Mouse (Mus musculus) forebrain, embryonic 11.5 days (tissue): ENCODE measurements at regions not wholly inside any gene's neighbourhood (a gene's known extent, or its start where the extent isn't known, plus 50 kb on each side); places are given as distances from the start of the nearest gene placed in this dataset.

Source experiments
- ATAC-seq: fragments of 200-750 bp; cut with Nextera tagmentation; replicated peaks from 2 replicates; pipeline ENCODE4 v1.8.0; 2017; ENCODE audit warnings: moderate TSS enrichment; ENCODE audit not compliant: low FRiP score
- DNase-seq: peaks from one replicate; pipeline ENCODE4 v3.0.0-alpha.2; 2017; ENCODE audit warnings: low spot score
- H3K27ac ChIP-seq: fragments of 300-500 bp; sonication (generic); 2 replicates; pipeline ENCODE4 v1.5.1; 2014; ENCODE audit warnings: low read depth, low read length
- H3K27me3 ChIP-seq: fragments of 300-500 bp; sonication (generic); 2 replicates; pipeline ENCODE4 v1.6.1; 2014; ENCODE audit warnings: mild to moderate bottlenecking, low read length, mixed read lengths; ENCODE audit not compliant: control insufficient read depth, insufficient read depth
- H3K36me3 ChIP-seq: fragments of 300-500 bp; sonication (generic); 2 replicates; pipeline ENCODE4 v1.6.1; 2014; ENCODE audit warnings: mild to moderate bottlenecking, low read length, moderate library complexity, mixed read lengths; ENCODE audit not compliant: control insufficient read depth, insufficient read depth
- H3K4me1 ChIP-seq: fragments of 300-500 bp; sonication (generic); replicated peaks from 2 replicates; pipeline ENCODE4 v1.6.1; 2014; ENCODE audit warnings: low read length, mixed read lengths; ENCODE audit not compliant: control insufficient read depth, insufficient read depth
- H3K4me2 ChIP-seq: fragments of 300-500 bp; sonication (generic); 2 replicates; pipeline ENCODE4 v1.6.1; 2014; ENCODE audit warnings: low read depth, mild to moderate bottlenecking, low read length, moderate library complexity, mixed read lengths; ENCODE audit not compliant: severe bottlenecking
- H3K4me3 ChIP-seq: fragments of 300-500 bp; sonication (generic); 2 replicates; pipeline ENCODE4 v1.5.1; 2014; ENCODE audit warnings: low read depth, low read length
- H3K9ac ChIP-seq: fragments of 300-500 bp; sonication (generic); 2 replicates; pipeline ENCODE4 v1.6.1; 2014; ENCODE audit warnings: low read length
- H3K9me3 ChIP-seq: fragments of 300-500 bp; sonication (generic); 2 replicates; pipeline ENCODE4 v1.6.1; 2016; ENCODE audit warnings: low read length, mixed read lengths; ENCODE audit not compliant: control insufficient read depth
- WGBS: fragments of 180-500 bp; shearing (Covaris S2); extraction: QIAGEN DNeasy Blood & Tissue Kit; methylation state at CpG from one replicate; pipeline ENCODE4 v1.1.7; 2014; 5-methylcytosine and 5-hydroxymethylcytosine counted together

DNA sequence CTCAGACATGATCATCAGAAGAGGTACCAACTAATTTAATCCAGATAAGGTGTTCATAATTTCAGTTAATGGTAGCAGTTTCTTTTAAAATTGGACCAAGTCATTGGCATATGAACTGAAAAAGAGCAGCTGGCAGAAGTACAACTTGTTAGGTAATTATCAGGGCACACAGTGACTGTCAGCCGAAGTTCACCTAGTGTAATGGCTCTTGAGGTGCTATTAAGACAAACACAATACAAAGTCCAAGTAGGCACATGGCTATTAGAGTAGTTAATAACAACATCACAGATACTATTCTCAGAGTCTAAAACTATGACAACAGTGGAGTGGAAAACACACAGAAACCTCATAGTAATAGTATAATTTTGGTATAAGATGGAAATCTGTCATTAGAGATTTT lies 730.7 kb downstream of the Slc22a22 start:
- Histone ChIP-seq H3K4me3 (no peak overlapping the region), H3K4me1 (no peaks in the 10 kb centered on the region), H3K4me2 (no peak overlapping the region), H3K9me3 (no peaks in the 10 kb centered on the region), H3K36me3 (no peaks in the 10 kb centered on the region), H3K27me3 (no peaks in the 10 kb centered on the region), H3K27ac (no peak overlapping the region), H3K9ac (no peak overlapping the region)
- DNase-seq (no peak), ATAC-seq (no peak)
- 63% methylated on average over 1 of the region's 1 CpGs for WGBS

- H3K36me3 ChIP-seq: no peaks in the 10 kb centered on the region
- H3K9ac ChIP-seq: no peak overlapping the region
- WGBS: 29% methylated on average over 4 of the region's 4 CpGs
- no peaks in the 10 kb centered on the region for H3K9me3 ChIP-seq
- H3K4me3 ChIP-seq: no peak overlapping the region
- DNase-seq: no peak
- H3K27me3 ChIP-seq: no peaks in the 10 kb centered on the region
- no peak overlapping the region for H3K27ac ChIP-seq
- H3K4me2 ChIP-seq: no peak overlapping the region
- no peaks in the 10 kb centered on the region for H3K4me1 ChIP-seq
- ATAC-seq: no peak
These were observed 732.5 kb downstream of the Slc22a22 start for GRCm38 (mm10) chr15:56744915-56745314.
